8 mouse cellular contexts compared by ENCODE assay signal in genomic region chr10:119610279-119610895, GRCm38 (mm10).
DNase-seq lines count a peak whose midpoint lies in the region; ATAC-seq and TF ChIP-seq lines count a peak whose summit lies in the region.

No protein-coding gene starts in this region.

- no peaks in the 10 kb centered on the region for H3K9me3 ChIP-seq in kidney, postnatal 0 days (replicated peaks; ENCODE audit: low read length)
- no peaks in the 10 kb centered on the region for H3K9me3 ChIP-seq in neural tube, embryonic 15.5 days (replicated peaks)

- H3K4me3 ChIP-seq in kidney, adult 2 months (ENCODE audit: insufficient read depth, low read depth, low read length): no peak overlapping the region
- no peak overlapping the region for H3K4me3 ChIP-seq in kidney, postnatal 0 days (replicated peaks; ENCODE audit: low read depth, low read length)
- H3K4me3 ChIP-seq in neural tube, embryonic 15.5 days (replicated peaks): no peak overlapping the region

- 39% methylated on average over 9 of the region's 9 CpGs for WGBS in kidney, adult 2 months
- 53% methylated on average over 9 of the region's 9 CpGs for WGBS in kidney, postnatal 0 days
- WGBS in neural tube, embryonic 15.5 days: 74% methylated on average over 9 of the region's 9 CpGs

- H3K36me3 ChIP-seq in kidney, adult 2 months (ENCODE audit: control insufficient read depth, insufficient read depth, low read length): no peaks in the 10 kb centered on the region
- H3K36me3 ChIP-seq in kidney, postnatal 0 days (ENCODE audit: insufficient read depth, low read length): no peaks in the 10 kb centered on the region
- no peaks in the 10 kb centered on the region for H3K36me3 ChIP-seq in neural tube, embryonic 15.5 days

- DNase-seq in kidney, adult 2 months: peak; percentile 7
- no peak for DNase-seq in kidney, adult 11 months
- peak; percentile 23 for DNase-seq in ES-CJ7 (ENCODE audit: low read depth, low spot score)
- DNase-seq in c-Kit-positive CD71-negative TER-119-negative erythroid progenitor cells, embryonic 14.5 days (ENCODE audit: low read depth): peak; percentile 30
- DNase-seq in kidney, postnatal 0 days (ENCODE audit: low spot score): peak; percentile 56
- no peak for DNase-seq in layer of hippocampus, postnatal 14 days (ENCODE audit: low spot score in 2 of 2)
- no peak for DNase-seq in left cerebral cortex, postnatal 25 days (ENCODE audit: low spot score in 2 of 2)

- H3K4me1 ChIP-seq in kidney, adult 2 months (ENCODE audit: control insufficient read depth, insufficient read depth, low read length): peaks cover under 1% of the 10 kb centered on the region
- H3K4me1 ChIP-seq in kidney, postnatal 0 days (replicated peaks; ENCODE audit: insufficient read depth, low read length): peaks cover 5% of the 10 kb centered on the region; the same call in 1 of the 2 replicates
- H3K4me1 ChIP-seq in neural tube, embryonic 15.5 days: peaks cover 18% of the 10 kb centered on the region

- intact Hi-C loops in left cerebral cortex, postnatal 25 days (cut with DNase I): no loop called here

- peak; percentile 63 for TF ChIP-seq CTCF in kidney, adult 2 months (conservative IDR thresholded peaks at IDR 0.05; ENCODE audit: insufficient read depth, insufficient read length, low read depth, low read length)
- peak; percentile 67 for TF ChIP-seq CTCF in kidney, postnatal 0 days (IDR thresholded peaks at IDR 0.05; ENCODE audit: low read depth)

- ATAC-seq in kidney, postnatal 0 days (replicated peaks; ENCODE audit: low FRiP score, low read depth): no peak
- no peak for ATAC-seq in neural tube, embryonic 15.5 days (ENCODE audit: low FRiP score)

- no peaks in the 10 kb centered on the region for H3K27me3 ChIP-seq in kidney, adult 2 months (replicated peaks; ENCODE audit: control insufficient read depth, insufficient read depth, low read length)
- no peaks in the 10 kb centered on the region for H3K27me3 ChIP-seq in kidney, postnatal 0 days (ENCODE audit: insufficient read depth, low read length)
- no peaks in the 10 kb centered on the region for H3K27me3 ChIP-seq in neural tube, embryonic 15.5 days (replicated peaks)

- H3K27ac ChIP-seq in kidney, adult 2 months (ENCODE audit: insufficient read depth, low read depth, low read length): no peak overlapping the region
- no peak overlapping the region for H3K27ac ChIP-seq in kidney, postnatal 0 days
- 0 out of 2 replicates have a peak overlapping the region, but pooled peaks have one; percentile 18 for H3K27ac ChIP-seq in neural tube, embryonic 15.5 days (replicated peaks)

- no peak for TF ChIP-seq POLR2A in kidney, adult 2 months (IDR thresholded peaks at IDR 0.05; ENCODE audit: low read depth, low read length)

- H3K4me2 ChIP-seq in kidney, postnatal 0 days (ENCODE audit: low read length): no peak overlapping the region; the same call in 1 of the 2 replicates
- H3K4me2 ChIP-seq in neural tube, embryonic 15.5 days: no peak overlapping the region

- H3K9ac ChIP-seq in kidney, postnatal 0 days (ENCODE audit: low read depth, low read length): no peak overlapping the region
- H3K9ac ChIP-seq in neural tube, embryonic 15.5 days (replicated peaks): no peak overlapping the region

Comparison
In these comparisons a context has a peak if more than half of its experiments do, and no peak if none do; other contexts are left out.
1. DNase-seq: peak in kidney, adult 2 months (single experiment), ES-CJ7 (single experiment), c-Kit-positive CD71-negative TER-119-negative erythroid progenitor cells, embryonic 14.5 days (single experiment) and kidney, postnatal 0 days (single experiment); none in kidney, adult 11 months (single experiment), layer of hippocampus, postnatal 14 days (0 of 2) and left cerebral cortex, postnatal 25 days (0 of 2).